Mouse (Mus musculus) gastrocnemius, adult 8-10 months (tissue): ENCODE data around the gene Phc1. TPM values are rescaled to one million over a fixed set of nuclear protein-coding genes. Genes with fewer than 3 reads are reported as not detected.

Experiments
- total RNA-seq, 4 experiments: library from RNA; stranded (reverse); gene quantifications; 2 replicates each; pipeline ENCODE4 v1.2.4; 2022

Phc1 gene
- total RNA-seq, 4 experiments from 2014 or later: 28.7 to 43.0 (median 33.0) TPM

Other genes with a start within 250 kb of the Phc1 start
- gene Klrg1, start 57.7 kb downstream of the Phc1 start, total RNA-seq: under 1 TPM in 1 of 4 experiments, not detected in 3; 0.27 TPM
- gene M6pr, start 31.8 kb downstream of the Phc1 start, total RNA-seq: 10 to 100 TPM; 19.2 to 22.7 (median 21.5) TPM
- 1 to 10 TPM in 1 of 4 experiments, under 1 TPM in 2, not detected in 1; 0.22 to 1.3 (median 0.80) TPM for gene Rimklb, start 158.2 kb upstream of the Phc1 start, total RNA-seq
- gene Mfap5, start 165.3 kb upstream of the Phc1 start, total RNA-seq: 10 to 100 TPM in 3 of 4 experiments, 1 to 10 TPM in 1; 9.2 to 17.7 (median 13.8) TPM
- not detected for gene Aicda, start 213.2 kb upstream of the Phc1 start, total RNA-seq